Mouse (Mus musculus) liver, adult 2 months (tissue): ENCODE data around the gene Sfi1.
"Not testable (repeated sequence)": the region's sequence is repeated elsewhere in the genome, so short reads cannot be mapped to it uniquely, and the experiment has no call there.

ENCODE experiments used
- CTCF ChIP-seq: fragments of 200-500 bp; IDR thresholded peaks from 2 replicates; pipeline ENCODE4 v1.5.1; 2011; ENCODE audit warnings: low read depth, low read length, control low read depth
- POLR2A ChIP-seq: fragments of 200-500 bp; IDR thresholded peaks from 2 replicates; pipeline ENCODE4 v1.6.1; 2011; ENCODE audit warnings: low read length, control low read depth; ENCODE audit not compliant: insufficient read depth; ENCODE audit errors: extremely low read depth

DNA sequence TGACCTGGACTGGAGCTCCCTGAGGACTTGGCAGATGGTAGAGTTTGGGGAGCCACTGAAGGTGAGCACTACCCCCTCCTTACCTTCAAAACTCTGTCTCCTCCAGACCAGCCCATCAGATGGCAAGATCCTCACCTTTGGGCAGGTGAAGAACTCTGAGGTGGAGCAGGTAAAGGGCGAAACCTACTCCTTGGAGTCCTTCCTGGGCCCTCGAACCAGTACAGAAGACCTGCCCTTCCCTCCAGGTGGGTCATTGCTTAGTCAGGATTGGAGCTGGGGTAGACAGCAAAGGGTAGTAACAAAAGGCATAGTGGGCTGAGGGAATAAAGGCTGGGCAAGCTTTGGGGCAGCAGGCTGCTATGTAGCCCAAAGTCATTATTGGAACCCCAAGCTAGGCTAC is 64.0 kb downstream of the Sfi1 start:
- not testable (repeated sequence) for TF ChIP-seq CTCF, POLR2A
